Mouse (Mus musculus) heart, postnatal 36 days (tissue): Measurements from ENCODE around the gene Krtap7-1. TPM values are rescaled to one million over a fixed set of nuclear protein-coding genes. Genes with fewer than 3 reads are reported as not detected.

Source experiments
- DNase-seq, 2 experiments: peaks; one replicate each; pipeline ENCODE4 v3.0.0; 2021 to 2022
- intact Hi-C: fragments of 180-260 bp; cut with DNase I; formaldehyde crosslinking; loops from one replicate; pipeline ENCODE4 v1.15.1; 2025
- total RNA-seq, 2 experiments: library from RNA; stranded (reverse); gene quantifications; 2 replicates each; pipeline ENCODE4 v1.2.3; 2021

Gene Krtap7-1
- not detected for total RNA-seq

DNA sequence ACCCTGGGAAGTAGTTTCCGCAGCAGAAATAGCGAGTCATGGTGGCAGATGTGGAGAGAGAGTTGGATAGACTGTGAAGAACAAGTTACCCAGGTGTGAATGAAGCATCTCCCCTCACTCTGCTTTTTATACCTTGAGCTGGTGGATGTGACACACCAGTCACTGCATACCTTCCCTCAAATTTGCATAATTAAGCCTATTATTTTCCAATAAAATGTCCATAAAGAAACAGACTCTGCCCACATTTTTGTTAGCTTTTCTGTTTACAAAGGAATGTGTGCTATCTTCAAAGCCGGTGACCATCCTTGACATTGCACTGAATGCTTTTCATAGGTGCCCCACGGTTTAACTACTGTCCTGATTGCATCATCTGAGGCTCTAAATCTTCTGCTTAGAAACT is at the start of gene Krtap7-1:
Gene Krtap7-1, minus strand, starts transcription at position 101 of the 400 bp plus-strand sequence.
- DNase-seq = no peak
- intact Hi-C loops = no loop called here

DNA sequence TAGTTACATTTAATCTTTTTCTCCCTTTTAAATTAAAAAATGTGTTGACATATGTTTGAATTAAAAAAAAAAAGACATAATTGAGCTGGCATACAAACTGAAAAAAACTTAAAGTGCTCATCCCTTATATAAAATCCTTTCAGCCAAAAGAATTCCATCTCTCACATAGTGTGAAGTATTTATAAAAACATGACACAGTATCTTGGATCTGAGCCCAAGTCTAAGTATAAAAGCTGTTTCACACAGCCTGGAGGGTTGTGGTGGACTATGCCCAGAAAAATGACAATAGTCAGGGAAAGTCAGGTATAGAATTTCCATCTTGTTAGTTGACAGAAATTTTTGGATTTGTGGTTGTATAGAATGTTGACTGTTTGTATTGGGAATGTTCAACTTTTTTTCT is 42.2 kb upstream of the Krtap7-1 start:
- no peak for DNase-seq
- intact Hi-C loops = no loop called here

DNA sequence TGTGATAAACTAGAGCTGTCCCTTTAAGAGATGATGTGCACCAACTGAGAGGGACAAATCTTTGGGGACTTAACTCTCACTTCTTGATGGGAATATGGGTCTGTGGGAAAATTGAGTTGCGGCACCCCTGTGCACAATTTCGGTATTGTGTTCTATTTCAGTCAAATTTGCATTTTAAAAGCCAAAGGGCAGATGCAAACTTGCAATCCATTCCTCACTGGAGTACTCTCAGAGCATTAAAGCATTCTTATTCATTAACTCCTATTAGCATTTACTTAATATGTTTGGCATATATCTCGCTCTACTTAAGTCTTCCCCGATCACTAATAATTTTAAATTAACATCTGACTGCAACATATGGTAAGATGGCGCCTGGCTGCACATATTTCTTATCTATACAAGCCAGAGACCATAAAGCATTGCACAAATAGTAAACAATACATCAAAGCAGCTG is 29.9 kb upstream of the Krtap7-1 start:
- intact Hi-C loops = no loop called here
- DNase-seq = no peak

DNA sequence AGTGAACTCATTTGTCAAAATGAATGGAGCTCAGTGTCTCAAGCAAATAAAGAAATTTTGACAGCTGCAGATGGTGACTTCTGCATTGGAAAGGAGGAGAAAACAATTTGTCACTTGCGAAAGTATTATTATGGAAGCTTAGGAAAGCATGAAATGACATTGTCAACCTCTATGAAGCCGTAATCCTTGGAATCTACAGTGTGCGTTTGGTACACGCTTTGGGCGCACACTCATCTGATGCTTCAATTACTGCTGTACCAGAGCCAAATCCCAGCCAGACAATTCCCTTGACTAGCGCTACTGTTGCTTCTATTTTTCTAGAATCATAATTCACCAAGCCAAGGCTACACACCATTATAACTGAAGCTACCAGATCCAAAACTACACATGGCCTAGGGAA is 29.2 kb upstream of the Krtap7-1 start:
- intact Hi-C loops = no loop called here
- DNase-seq = no peak

DNA sequence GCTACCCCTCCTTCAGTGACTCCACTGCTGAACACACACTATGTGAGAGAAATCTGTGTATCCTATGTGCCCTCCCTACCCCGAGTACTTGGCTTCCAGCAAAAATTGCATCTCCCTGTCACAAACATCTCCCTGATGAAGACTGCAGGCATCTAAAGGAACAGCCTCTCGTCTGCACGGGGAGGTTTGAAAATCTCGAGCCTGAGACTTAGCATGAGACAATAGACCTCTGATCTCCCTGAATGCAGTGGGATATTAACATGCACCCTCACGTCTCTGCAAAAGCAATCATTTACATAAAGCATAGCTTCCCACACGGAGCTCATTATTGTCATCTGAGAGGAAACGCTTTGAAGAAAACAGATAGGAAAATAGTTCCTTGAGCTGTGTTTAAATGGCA is 22.4 kb upstream of the Krtap7-1 start:
- no peak for DNase-seq
- intact Hi-C loops = no loop called here

DNA sequence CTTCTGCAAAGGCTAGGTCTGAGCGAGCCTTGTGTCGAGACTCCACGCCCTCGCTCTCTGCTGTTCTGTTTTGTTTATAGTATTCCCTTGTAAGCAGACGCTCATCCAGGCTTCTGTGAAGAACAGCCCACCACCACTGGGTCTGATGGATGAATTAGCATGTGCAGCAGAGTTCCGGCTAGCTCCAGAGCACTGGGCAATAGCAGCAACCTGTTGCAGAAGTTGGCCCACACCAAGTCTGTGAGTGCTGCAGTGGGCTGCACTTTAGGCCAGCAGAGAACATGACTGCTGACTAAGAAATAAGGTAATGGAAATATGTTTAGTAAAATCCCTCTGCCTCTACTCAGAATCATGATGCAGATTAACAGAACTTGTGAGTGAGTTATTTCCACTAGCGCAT is 21.7 kb upstream of the Krtap7-1 start:
- no peak for DNase-seq
- intact Hi-C loops = loop anchor here (10.0 kb wide), 1 partner anchor 235 kb away; no protein-coding TSS in a partner anchor

DNA sequence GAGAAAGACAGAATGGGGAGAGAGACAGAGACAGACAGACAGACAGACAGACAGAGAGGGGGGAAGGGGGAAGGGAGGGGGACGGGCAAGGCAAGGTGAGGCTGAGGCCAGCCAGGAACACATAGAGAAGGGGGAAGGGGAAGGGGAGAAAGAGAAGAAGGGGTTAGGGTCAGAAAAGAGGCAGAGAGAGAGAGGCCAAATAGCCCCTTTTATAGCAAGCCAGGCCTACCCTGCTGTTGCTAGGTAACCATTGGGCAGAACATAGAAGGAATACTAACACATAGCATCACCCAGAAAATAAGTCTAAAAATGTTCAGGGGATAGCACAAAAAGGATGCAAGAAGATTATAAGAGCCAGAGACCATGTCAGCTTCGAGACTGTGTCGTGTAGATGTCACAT is 20.3 kb upstream of the Krtap7-1 start:
- intact Hi-C loops = loop anchor here (10.0 kb wide), 1 partner anchor 236 kb away; no protein-coding TSS in a partner anchor
- DNase-seq = no peak

DNA sequence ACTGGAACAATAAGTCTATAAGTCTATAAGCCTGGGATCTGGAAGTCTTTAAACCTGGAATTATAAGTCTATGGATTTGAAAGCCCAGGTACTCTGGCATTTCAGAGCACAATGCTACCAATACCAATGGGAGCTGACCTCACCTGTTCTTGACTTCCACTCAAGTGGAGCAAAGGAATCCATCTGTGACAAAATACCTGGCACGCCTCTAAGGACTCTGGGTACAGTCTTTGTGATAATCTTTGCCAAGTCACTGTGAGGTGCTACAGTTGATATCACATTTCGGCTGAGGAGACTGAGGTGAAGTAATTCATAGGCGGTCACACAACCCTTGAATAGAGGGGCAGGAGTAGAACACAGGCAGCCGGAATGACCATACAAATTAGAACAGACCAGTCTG is 12.9 kb upstream of the Krtap7-1 start:
- intact Hi-C loops = loop anchor here (10.0 kb wide), 1 partner anchor 244 kb away; no protein-coding TSS in a partner anchor

DNA sequence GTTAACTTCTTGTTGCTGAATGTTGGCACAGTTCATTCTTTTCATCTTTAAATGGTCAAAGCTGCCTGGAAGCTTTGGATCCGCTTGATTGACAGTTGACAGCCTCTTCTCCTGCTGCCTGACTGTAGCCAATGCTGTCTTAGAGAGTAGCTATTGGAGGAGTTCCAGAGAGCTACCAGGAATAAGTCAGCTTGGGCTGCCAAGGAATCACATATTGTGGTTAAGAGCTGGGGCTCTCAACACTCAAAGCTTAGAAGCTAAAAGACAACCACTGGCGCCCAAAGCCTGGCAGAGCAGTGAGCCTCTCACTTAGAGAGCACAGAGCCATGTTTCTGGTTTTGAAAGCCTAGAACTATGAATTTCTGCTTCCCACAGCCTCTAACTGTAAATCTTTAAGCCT is 12.4 kb upstream of the Krtap7-1 start:
- no peak for DNase-seq
- intact Hi-C loops = loop anchor here (10.0 kb wide), 1 partner anchor 244 kb away; no protein-coding TSS in a partner anchor

More for the DNA sequence above, 12.9 kb upstream of the Krtap7-1 start:
- no peak for DNase-seq

DNA sequence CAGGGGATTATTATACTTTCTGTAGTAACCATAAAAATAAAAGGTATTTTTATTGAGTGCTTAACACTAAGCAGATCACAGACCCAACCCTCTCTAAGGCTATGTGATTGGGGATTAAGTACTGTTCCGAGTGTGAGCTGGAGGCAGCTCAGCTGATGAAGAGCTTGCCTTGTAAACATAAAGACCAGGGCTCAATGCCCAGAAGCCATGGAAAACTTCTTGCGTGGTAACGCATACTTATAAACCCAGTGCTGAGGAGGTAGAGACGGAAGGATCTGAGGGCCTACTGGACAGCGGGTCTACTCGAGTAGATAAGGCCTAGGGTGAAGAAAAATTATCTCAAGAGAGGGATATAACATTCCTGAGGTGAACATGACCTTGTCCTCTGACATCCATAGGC is 12.0 kb upstream of the Krtap7-1 start:
- DNase-seq = no peak
- intact Hi-C loops = loop anchor here (10.0 kb wide), 1 partner anchor 245 kb away; no protein-coding TSS in a partner anchor

DNA sequence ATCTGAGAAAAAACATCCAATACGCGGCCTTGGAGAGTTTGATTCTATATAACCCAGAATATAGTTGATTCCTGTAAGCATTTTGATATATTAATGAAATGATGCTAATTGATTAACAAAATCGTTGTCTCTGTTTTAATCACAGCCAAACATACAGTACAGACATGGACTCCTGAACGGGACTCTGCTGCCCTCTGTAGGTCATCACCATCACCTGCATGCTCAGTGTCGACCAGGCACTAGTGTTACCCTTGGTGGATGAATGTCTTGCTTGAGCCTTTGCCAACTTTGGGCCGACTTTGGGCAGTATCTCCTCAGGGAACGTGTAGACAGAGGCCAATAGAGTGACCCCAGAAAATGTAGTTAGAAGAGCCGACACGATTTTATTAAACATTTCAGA is 9.5 kb upstream of the Krtap7-1 start:
- intact Hi-C loops = no loop called here
- peak; percentile 15 to 36 for DNase-seq

DNA sequence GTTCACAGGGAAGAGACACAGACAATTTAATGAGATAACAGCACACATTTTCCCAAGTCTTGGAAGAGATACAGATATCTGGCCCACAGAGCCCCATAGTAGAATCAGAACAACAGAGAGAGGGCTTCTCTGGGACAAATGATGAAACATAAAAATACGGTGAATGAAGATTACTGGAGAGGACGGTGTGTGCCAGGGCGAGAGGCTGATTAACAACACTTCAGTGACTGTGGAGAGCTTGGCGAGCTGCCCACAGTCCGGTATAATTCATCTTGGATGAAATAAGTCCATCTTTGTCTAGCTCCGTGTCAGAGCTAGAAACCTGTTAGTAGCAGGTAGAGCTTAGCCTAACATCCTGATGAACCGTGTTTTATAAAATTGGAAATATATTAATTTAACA is 5.3 kb upstream of the Krtap7-1 start:
- no peak for DNase-seq
- intact Hi-C loops = no loop called here

DNA sequence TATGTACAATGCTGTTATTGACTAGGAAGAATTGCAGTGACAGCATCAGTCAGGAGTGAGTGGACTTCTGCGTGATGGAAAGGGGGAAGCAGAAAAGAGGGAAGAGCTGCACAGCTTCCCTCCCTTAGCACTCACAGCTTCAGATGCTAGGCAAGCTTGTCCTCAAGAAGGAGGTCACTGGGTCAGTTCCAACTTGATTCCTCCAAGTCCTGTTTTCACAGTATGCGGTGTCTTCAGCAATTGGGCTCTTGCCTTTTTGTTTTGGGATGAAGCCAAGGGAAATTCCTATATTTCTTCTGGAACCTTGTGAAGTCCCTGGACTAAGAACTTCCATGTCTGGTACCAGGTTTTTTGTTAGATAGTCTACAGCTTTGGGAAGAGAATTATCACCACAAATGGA is 4.6 kb downstream of the Krtap7-1 start:
- intact Hi-C loops = no loop called here
- DNase-seq = no peak

DNA sequence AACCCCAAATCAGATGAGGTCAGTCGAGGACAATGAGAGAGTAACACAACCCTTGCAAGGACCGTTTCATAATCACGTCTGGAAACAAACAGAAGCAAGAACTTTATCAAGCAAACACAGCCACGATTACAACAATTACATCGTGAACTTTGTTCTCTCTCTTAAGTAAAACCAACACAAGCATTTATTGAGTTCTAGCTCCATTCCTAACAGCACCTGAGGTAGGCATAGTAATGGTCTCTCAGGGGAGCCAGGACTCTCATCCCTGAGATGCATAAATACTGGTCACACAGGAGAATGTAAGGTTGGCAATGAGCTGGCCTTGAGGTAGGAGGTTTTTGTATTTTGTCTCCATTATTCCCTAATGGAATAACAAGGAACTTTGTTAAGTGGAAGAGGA is 6.3 kb downstream of the Krtap7-1 start:
- intact Hi-C loops = no loop called here

DNA sequence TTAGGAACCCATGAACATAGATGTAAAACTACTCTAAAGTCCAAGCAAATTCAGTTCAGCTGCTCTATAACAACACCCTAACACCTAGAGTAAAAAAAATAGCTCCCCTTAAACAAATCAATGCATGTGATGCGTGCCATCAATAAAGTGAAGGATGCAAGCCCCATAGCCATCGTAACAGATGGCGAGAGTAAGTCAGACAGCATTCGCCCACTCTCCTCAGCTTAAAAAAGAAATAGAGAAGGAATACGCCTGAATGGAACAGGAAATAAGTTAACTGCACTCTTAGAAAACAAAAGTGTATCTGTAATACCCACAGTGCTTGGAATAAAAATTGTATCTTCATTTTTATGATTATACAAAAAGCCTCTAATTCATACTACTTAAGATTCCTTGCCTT is 11.1 kb downstream of the Krtap7-1 start:
- intact Hi-C loops = no loop called here
- DNase-seq = no peak

More for the DNA sequence above, 6.3 kb downstream of the Krtap7-1 start:
- DNase-seq = no peak

DNA sequence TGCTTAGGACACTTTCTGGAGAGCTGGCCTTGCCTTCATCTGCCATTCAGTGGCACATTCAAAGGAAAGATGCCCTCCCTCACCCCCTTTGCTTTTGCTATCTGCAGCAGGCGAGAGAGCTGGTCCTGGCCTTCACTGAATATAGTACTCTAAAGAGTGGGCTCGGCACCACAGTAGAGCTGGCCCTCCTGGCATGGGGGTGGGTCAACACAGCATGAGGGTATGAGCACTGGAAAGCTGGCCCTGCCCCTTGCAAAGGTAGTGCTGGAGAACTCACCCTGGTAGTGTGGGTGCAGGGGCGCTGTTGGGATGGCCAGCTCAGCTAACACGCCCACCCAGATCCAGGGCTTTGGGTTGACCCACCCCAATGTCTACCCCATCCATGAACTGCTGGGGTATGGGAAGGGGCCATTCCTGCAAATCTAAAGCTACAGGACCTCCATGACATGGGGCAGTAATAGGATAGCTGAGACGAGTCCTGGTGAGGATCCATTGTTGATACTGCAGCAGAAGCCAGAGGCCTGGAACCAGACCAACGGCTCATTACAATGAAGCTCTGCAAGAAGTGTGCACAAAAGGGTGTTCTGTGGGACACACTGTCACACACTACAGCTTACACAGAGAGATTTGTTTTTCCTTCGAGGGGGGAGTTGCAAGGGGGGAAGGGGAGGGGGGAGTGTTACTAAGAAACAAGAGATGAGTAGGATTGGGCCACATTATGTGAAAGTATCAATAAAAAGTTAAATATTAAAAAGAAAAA is 12.5 kb downstream of the Krtap7-1 start:
- DNase-seq = no peak
- intact Hi-C loops = no loop called here

DNA sequence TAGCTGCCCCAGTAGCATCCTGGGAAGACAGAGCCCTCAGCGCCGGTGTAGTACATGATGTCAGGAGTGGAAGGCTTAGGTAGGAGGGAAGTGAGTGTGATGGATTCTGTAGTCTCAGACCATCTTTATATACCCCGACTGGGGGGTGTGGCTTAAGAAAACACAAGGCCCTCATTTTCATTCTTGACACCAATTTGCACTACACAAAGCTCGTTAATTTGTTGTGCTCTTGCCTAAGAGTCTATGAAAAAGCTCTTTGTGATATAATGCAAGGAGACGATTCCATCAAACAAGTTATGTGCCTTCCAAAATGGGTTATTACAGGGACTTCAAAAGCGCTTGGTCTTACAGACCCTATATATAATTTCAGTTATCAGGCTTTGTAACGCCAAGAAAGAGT is 20.3 kb downstream of the Krtap7-1 start, which contains the start of gene Krtap8-1:
Gene Krtap8-1, minus strand, starts transcription at position 101 of the 400 bp plus-strand sequence.
- intact Hi-C loops = no loop called here
- no peak for DNase-seq

DNA sequence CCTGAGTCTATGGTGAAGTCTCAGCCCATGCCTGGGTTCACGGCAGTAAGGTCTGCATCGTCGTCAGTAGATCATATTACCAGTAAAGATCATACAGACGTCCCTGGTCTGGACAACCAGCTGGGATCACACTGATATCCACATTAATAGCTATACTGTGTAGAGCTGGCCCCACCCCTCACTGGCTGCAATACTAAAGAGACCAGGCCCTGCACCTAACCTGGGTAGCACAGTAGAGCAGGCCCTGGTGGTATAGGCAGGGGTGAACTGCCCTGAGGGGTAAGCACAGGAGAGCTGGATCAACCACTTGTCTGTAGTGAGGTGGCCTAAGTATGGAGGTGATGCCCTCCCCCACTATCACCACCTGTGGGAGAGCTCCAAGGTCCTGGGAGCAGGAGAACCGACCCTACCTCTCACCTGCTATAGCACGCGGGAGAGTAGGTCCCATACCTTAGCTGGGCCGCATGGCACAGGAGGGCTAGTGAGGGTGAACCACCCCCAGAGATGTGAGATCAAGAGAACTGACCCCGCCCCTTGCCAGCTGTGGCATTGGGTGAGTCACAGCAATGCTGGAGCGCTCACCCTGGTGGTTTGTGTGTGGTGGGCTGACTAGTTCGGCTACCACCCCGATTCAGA is 30.3 kb downstream of the Krtap7-1 start:
- no peak for DNase-seq
- intact Hi-C loops = no loop called here

DNA sequence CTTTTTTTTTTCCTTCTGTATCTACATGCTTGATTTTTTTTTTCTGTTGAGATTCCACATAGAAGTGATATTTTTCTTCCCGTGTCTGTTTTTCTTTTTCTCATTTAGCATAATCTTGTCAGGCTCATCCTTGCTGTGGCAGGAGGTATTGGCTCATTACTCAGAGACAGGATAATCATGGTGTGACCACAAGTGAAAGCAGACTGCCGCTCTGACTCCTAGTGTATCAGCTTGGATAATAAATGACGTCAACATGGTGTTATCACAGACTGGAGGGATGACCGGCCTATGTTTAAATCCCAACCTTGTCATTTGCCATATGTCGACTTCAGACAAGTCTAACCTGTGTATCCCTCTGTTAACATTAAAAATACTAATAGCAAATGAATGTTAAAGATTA is 46.9 kb downstream of the Krtap7-1 start:
- intact Hi-C loops = no loop called here
- no peak for DNase-seq
